Mouse (Mus musculus) large intestine, adult 2 months (tissue): Measurements from ENCODE around the gene Trim38. TPM values are rescaled to one million over a fixed set of nuclear protein-coding genes. Genes with fewer than 3 reads are reported as not detected.
"Not testable (repeated sequence)": the region's sequence is repeated elsewhere in the genome, so short reads cannot be mapped to it uniquely, and the experiment has no call there.

ENCODE experiments used
- DNase-seq: peaks from one replicate; pipeline ENCODE4 v3.0.0-alpha.2; 2012; ENCODE audit warnings: low read depth, low spot score
- WGBS: fragments of 180-500 bp; shearing (Covaris S2); methylation state at CpG from one replicate; pipeline ENCODE4 v1.1.7; 2018; 5-methylcytosine and 5-hydroxymethylcytosine counted together
- polyA plus RNA-seq: library from polyadenylated mRNA; depleted of rRNA; stranded (reverse); fragments of >200 nt; gene quantifications from 2 replicates; pipeline ENCODE4 v1.2.3, GENCODE M21; 2012

Trim38 gene
- polyA plus RNA-seq, 1 experiment, result 0.71 TPM

DNA sequence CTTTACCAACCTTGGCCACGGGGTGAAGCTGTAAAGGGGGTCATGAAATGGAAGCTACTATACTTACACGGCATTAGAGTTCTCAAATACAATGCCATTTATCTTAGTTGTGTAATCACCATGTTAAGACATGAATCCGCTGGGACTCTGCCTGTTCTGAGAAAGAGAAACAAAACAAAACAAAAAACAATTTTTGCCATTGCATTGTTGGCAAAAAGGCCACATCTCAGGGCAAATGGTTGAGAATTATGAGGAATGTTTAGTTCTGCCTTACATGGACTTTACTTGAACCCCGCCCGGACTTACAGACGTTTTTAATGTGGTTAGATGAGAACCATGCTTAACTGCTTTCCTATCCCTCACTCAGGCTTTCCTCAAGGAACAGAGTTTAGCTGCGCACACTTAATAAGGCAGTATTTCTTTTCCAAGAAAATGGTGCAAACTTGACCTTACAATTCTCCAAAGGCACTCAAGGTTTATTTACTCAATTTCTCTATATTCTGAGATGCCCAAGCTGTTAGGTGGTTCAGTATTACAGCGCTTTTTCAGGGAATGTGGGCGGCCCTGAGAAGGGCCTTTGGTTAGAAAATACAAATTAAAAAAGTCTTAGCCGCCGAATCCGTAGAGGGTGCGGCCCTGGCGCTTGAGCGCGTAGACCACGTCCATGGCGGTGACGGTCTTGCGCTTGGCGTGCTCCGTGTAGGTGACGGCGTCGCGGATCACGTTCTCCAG is 9.3 kb upstream of the Trim38 start:
- DNase-seq, result no peak
- WGBS, result 2% methylated on average over 26 of the region's 27 CpGs

- DNase-seq, result peak; percentile 88
- WGBS, result 1% methylated on average over 68 of the region's 72 CpGs
Measured at GRCm38 (mm10) chr13:23760972-23761864, 8.5 kb upstream of the Trim38 start, which contains the start of gene Hist1h4a. Gene Hist1h4a (minus strand): TSS chr13:23761230.

DNA sequence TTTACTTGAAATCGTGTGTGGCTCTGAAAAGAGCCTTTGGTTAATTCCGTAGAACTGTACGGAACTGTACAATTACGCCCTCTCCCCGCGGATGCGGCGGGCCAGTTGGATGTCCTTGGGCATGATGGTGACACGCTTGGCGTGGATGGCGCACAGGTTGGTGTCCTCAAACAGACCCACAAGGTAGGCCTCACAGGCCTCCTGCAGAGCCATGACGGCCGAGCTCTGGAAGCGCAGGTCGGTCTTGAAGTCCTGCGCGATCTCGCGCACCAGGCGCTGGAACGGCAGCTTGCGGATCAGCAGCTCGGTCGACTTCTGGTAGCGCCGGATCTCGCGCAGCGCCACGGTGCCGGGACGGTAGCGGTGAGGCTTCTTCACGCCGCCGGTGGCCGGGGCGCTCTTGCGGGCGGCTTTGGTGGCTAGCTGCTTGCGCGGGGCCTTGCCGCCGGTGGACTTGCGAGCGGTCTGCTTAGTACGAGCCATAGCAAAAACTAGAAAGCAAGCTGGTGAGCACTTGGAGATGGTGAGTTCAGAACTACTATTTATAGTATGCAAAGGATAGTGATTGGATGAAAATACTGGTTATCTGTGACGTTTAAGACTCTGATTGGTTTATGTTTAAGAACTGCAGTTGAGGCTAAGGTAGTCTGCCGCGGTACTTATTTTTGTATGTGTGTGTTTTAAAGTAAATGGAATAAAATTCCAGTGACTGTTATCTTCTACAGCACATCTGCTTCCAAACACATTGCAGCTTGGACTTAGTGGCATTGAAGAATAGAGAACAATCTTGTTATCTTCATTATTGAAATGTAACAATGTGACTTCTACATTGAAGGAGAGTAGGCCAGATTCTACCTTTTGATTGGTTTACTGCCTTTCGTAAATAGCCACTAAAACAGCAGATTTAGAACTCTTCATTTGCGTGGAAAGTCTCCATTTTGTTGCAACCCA is 7.6 kb upstream of the Trim38 start, which contains the start of gene Hist1h3a:
TSS of gene Hist1h3a (minus strand) at position 516 of the 951 bp plus-strand sequence.
- WGBS, result under 1% methylated on average over 32 of the region's 52 CpGs
- not testable (repeated sequence) for DNase-seq

- no peak for DNase-seq
- under 1% methylated on average over 10 of the region's 10 CpGs for WGBS
Measured at GRCm38 (mm10) chr13:23763242-23763585, 6.5 kb upstream of the Trim38 start.

DNA sequence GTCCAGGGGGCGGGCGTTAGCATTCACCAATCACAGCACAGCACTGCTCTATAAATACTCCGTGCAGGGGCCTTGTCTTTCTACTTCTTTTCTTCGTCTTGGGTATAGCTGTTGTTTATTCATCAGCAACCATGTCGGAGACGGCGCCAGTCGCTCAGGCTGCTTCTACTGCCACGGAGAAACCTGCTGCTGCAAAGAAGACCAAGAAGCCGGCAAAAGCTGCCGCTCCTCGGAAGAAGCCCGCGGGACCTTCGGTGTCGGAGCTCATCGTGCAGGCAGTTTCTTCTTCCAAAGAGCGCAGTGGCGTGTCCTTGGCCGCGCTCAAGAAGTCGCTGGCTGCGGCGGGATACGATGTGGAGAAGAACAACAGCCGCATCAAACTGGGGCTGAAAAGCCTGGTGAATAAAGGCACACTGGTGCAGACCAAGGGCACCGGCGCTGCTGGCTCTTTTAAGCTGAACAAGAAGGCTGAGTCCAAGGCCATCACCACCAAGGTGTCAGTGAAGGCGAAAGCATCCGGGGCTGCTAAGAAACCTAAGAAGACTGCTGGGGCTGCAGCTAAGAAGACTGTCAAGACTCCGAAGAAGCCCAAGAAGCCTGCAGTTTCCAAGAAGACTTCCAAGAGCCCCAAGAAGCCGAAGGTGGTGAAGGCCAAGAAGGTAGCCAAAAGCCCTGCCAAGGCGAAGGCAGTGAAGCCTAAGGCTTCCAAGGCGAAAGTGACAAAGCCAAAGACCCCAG is 6.0 kb upstream of the Trim38 start, which contains the start of gene Hist1h1a:
TSS of gene Hist1h1a (plus strand) at position 81 of the 738 bp plus-strand sequence.
- no peak for DNase-seq
- 6% methylated on average over 34 of the region's 34 CpGs for WGBS

DNA sequence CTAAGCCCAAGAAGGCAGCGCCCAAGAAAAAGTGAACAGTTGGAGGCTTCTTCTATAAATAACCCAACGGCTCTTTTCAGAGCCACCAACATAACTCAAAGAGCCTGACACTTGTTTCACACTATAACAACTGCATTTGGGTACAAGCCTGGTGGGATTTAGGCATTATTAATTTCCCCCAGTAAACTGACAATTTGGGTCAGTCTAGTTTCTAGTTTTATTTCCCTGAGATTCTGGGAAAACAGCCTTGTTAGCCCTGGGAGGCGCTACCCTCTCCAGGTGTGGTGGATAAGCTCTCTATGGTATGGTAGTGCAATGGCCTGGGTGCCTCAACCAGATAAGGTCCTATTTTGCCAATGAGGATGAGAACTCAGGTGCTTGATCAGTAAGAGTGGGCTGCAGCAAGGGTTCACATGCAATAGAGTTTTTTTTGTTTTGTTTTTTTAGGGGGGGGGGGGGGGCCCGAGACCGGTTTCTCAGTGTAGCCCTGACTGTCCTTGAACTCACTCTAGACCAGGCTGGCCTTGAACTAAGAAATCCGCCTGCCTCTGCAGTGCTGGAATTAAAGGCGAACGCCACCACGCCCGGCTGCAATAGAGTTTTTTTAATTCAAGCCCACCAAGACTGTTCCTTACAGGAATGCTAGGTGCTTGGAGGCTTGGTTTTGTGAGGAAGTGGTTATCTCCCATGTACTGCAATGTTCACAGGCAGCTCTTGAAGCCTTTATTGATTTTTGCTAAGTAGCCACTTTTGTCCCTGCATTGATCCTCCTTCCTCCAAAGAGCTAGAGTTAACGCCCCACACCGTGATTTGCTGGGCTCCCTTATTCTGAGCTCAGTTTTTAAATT is 5.2 kb upstream of the Trim38 start:
- WGBS, result 61% methylated on average over 12 of the region's 12 CpGs
- no peak for DNase-seq

GRCm38 (mm10) chr13:23765172-23765513 is 4.6 kb upstream of the Trim38 start:
- DNase-seq, result no peak
- 92% methylated on average over 1 of the region's 1 CpGs for WGBS

DNA sequence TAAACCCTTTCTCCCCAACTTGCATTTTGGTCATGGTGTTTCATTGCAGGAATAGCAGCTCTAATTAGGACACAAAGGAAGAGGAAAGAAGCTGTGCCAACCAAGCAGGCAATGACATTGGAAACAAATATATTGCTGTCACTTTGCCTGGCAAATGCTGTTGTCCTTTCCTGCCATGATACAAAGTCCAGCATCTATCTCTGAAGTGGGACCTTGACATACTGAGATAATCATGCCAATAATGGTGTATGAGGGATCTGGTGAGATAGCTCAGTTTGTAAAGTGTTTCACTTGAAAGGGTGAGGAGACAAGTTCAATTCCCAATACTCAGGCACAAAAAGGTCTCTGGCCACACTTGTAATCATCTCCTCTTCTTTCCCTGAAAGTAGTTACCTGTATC is 2.9 kb upstream of the Trim38 start:
- DNase-seq, result no peak

- WGBS, result 48% methylated on average over 5 of the region's 5 CpGs
- DNase-seq, result no peak
Measured at GRCm38 (mm10) chr13:23768834-23769397, 797 bp upstream of the Trim38 start.

DNA sequence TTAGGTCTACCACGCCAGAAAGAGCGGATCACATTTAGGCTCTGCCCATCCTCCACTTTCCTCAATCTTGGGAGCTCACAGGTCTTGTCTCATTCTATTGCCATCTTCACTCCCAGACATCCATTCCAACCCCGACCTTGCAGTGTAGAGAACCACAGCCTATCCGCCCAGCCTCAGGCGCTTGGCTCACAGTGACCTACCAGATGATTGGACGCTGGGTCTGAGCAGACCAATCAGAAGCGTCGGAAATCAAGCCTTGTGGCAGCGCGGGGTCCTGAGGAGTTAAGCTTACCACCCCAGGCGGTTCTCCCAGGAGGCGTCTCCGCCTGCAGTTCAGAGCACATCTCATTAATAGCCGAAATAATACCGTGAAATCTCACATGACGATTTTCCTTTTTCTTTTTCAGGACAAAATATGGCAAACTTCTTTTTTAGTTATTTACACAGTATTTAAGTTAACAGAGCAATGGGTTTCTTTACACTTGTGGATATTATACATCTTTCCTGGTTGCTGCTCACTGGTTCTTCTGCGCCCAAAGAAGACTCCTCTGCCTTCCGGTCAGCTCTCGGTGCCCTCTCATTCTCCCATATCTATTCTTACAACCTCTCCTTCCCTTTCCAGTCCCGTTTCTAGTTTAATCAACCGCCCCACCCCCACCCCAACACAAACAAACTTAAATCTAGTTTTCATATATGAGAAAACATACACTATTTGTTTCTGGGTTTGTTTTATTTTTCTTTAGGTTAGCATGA is 3.0 kb downstream of the Trim38 start:
- DNase-seq, result no peak
- 41% methylated on average over 21 of the region's 21 CpGs for WGBS

DNA sequence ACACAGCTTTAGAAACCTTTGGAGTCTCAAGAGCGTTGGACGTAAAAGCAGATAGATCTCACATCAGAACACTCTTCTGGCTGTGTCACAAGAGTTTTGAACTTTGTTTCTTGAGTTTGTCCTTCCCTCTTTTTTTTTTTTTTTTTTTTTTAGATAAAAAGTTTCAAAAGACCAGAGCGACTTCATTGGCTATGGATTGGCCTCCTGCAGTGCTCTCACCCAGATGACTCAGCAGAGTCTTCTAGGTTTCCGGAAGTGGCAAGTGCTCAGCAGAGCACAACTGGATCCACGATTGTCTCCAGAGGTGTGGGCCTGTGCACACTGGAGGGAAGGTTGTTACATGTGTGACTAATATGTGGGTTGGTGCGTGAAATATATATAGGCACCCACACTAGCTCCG is 8.6 kb downstream of the Trim38 start:
- WGBS, result 92% methylated on average over 7 of the region's 7 CpGs

DNA sequence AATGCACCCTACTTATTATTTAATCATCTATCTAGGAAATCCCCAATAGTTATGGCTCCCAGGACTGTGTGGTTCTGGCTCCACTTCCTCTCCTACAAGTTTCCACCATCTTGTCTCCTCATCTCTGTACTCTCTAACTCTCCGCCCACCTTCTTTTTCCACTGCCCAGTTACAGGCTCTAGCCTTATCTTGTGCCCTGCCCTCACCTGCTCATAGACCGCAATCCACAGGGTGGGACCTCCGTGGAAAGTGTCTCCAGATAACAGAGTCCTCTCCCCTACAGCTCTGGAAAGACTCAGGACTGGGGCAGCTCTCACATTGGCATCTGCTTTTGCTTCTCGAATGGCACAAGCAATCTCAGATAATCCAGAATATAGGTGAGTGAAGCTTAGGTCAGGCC is 9.3 kb downstream of the Trim38 start:
- WGBS, result 55% methylated on average over 4 of the region's 4 CpGs
- DNase-seq, result no peak

More for the DNA sequence above, 8.6 kb downstream of the Trim38 start:
- DNase-seq, result no peak

DNA sequence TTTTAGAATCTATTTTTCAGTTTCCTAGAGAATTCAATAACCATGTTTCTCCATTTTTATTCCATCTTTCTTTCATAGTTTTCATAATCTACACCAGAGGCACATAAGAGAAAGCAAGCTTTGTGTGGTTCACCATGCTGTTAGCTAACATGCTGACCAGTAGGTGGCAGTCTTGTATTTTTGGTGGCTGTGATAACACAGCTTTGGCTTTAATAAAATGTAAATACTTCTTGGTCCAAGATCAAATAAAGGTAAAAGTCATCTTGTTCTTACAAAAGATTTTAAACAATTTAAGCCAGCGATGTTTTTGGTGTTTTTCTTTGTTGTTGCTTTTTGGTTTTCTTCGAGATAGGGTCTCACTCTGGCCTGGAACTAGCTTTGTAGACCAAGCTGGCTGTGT is 22.8 kb downstream of the Trim38 start:
- peak; percentile 40 for DNase-seq

GRCm38 (mm10) chr13:23799405-23799804 is 29.7 kb downstream of the Trim38 start:
- no peak for DNase-seq
- 63% methylated on average over 5 of the region's 5 CpGs for WGBS

More for the DNA sequence above, 22.8 kb downstream of the Trim38 start:
- 32% methylated on average over 2 of the region's 2 CpGs for WGBS

GRCm38 (mm10) chr13:23804532-23804931 is 34.8 kb downstream of the Trim38 start:
- peak; percentile 43 for DNase-seq
- 37% methylated on average over 2 of the region's 2 CpGs for WGBS

GRCm38 (mm10) chr13:23806422-23807052 is 36.8 kb downstream of the Trim38 start, which contains the start of gene Slc17a2:
Gene Slc17a2 (plus strand): TSS chr13:23806993.
- 35% methylated on average over 15 of the region's 15 CpGs for WGBS
- peak; percentile 43 for DNase-seq

DNA sequence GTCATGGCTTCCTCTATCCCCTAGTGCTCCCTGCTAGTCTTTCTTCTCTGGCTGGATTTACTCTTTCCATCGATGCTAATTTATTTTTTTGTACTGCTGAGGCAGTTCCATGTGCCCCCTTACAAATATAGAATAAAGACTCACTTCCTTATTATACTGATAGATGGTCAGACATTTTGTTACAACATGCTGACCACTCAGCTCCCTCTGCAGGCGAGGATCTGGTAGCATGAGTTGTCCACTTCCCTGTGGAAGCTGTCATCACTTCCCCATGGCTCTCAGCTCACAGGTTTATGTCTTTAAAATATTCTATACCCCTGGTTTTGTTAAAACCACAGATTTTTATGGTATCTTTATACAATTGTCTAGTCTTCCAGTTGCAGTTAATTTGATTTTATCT is 46.4 kb downstream of the Trim38 start:
- 70% methylated on average over 2 of the region's 2 CpGs for WGBS
- no peak for DNase-seq
